Comparison of ENCODE assay signal across 9 mouse cellular contexts in genomic region chr5:137631591-137631990, GRCm38 (mm10). TPM values are rescaled to one million over a fixed set of nuclear protein-coding genes. Genes with fewer than 3 reads are reported as not detected.
A peak's percentile ranks its signal among the peaks of the same experiment; 100 is the strongest.
DNase-seq lines count a peak whose midpoint lies in the region; ATAC-seq and TF ChIP-seq lines count a peak whose summit lies in the region.
"Had no signal": no experiment of that assay in that cellular context is flagged by ENCODE, and none has a peak within 500 bp of the region (broad histone marks: within the 10 kb centered on the region; RNA-seq: fewer than 3 reads in every experiment).

No protein-coding gene starts in this region.

- WGBS in heart, embryonic 14.5 days = 52% methylated on average over 4 of the region's 4 CpGs
- WGBS in heart, postnatal 0 days = 39% methylated on average over 4 of the region's 4 CpGs
- 17% methylated on average over 4 of the region's 4 CpGs for WGBS in liver, embryonic 16.5 days (ENCODE audit: insufficient replicate concordance)

- no peak overlapping the region for H3K4me3 ChIP-seq in heart, embryonic 14.5 days (ENCODE audit: control insufficient read depth in 1 of 2, insufficient read depth in 1 of 2, low read depth in 1 of 2, low read length in 2 of 2)
- peak overlapping the region; percentile 99 for H3K4me3 ChIP-seq in E14TG2a.4 (replicated peaks; ENCODE audit: low read length)
- H3K4me3 ChIP-seq in heart, postnatal 0 days (ENCODE audit: low read depth, low read length) = peak overlapping the region; percentile 79; the same call in 1 of the 2 replicates
- peak overlapping the region; percentile 78 for H3K4me3 ChIP-seq in liver, embryonic 16.5 days (ENCODE audit: low read depth, low read length)

- H3K9me3 ChIP-seq in heart, embryonic 14.5 days (ENCODE audit: control insufficient read depth, low read length) = no peaks in the 10 kb centered on the region
- H3K9me3 ChIP-seq in E14TG2a.4 (ENCODE audit: low read length) = no peaks in the 10 kb centered on the region
- no peaks in the 10 kb centered on the region for H3K9me3 ChIP-seq in heart, postnatal 0 days (replicated peaks; ENCODE audit: control insufficient read depth, low read length)
- no peaks in the 10 kb centered on the region for H3K9me3 ChIP-seq in liver, embryonic 16.5 days (replicated peaks; ENCODE audit: control insufficient read depth, low read length)

- no peaks in the 10 kb centered on the region for H3K27me3 ChIP-seq in heart, embryonic 14.5 days (ENCODE audit: control insufficient read depth, insufficient read depth, low read length)
- no peaks in the 10 kb centered on the region for H3K27me3 ChIP-seq in E14TG2a.4 (ENCODE audit: insufficient read depth, low read length)
- no peaks in the 10 kb centered on the region for H3K27me3 ChIP-seq in heart, postnatal 0 days (ENCODE audit: control insufficient read depth, insufficient read depth, low read length)
- no peaks in the 10 kb centered on the region for H3K27me3 ChIP-seq in liver, embryonic 16.5 days (ENCODE audit: control insufficient read depth, insufficient read depth, low read depth, low read length)
- H3K27me3 ChIP-seq: Patski had no signal

- TF ChIP-seq CTCF in E14TG2a.4 (conservative IDR thresholded peaks at IDR 0.05; ENCODE audit: low read length) = no peak
- no peak for TF ChIP-seq CTCF in heart, postnatal 0 days (IDR thresholded peaks at IDR 0.05; ENCODE audit: low read depth)

- H3K27ac ChIP-seq in heart, embryonic 14.5 days (replicated peaks in 1 of 2; ENCODE audit: control insufficient read depth in 1 of 2, insufficient read depth in 1 of 2, low read depth in 2 of 2, low read length in 2 of 2) = peak overlapping the region; percentile 65 to 70
- H3K27ac ChIP-seq in heart, postnatal 0 days (ENCODE audit: low read depth) = peak overlapping the region; percentile 88
- peak overlapping the region; percentile 77 for H3K27ac ChIP-seq in liver, embryonic 16.5 days (ENCODE audit: low read length)

- no peak for TF ChIP-seq EP300 in heart, postnatal 0 days (IDR thresholded peaks at IDR 0.05; ENCODE audit: low read depth)

- ATAC-seq in heart, embryonic 14.5 days (ENCODE audit: insufficient number of reproducible peaks, insufficient read depth, low FRiP score, low read depth) = no peak
- no peak for ATAC-seq in heart, postnatal 0 days (ENCODE audit: insufficient read depth, low read depth)
- ATAC-seq in liver, embryonic 16.5 days (ENCODE audit: low read depth) = no peak
- ATAC-seq in megakaryocyte progenitor cell, adult 5-6 weeks (replicated peaks; ENCODE audit: poor library complexity) = no peak
- ATAC-seq in activated CD4-positive, CD25-positive, alpha-beta regulatory T cell, adult 4 months = no peak
- ATAC-seq: Patski had no signal

- H3K4me2 ChIP-seq in heart, embryonic 14.5 days (ENCODE audit: low read length) = peak overlapping the region; percentile 96
- H3K4me2 ChIP-seq in heart, postnatal 0 days (ENCODE audit: low read depth, low read length) = peak overlapping the region; percentile 92; the same call in 1 of the 2 replicates
- H3K4me2 ChIP-seq in liver, embryonic 16.5 days (ENCODE audit: low read depth, low read length) = peak overlapping the region; percentile 92

- peaks cover 21 to 29% of the 10 kb centered on the region in 2 experiments for H3K4me1 ChIP-seq in heart, embryonic 14.5 days (ENCODE audit: control insufficient read depth in 2 of 2, insufficient read depth in 2 of 2, low read length in 2 of 2)
- H3K4me1 ChIP-seq in E14TG2a.4 (replicated peaks; ENCODE audit: low read depth, low read length) = peaks cover 86% of the 10 kb centered on the region
- H3K4me1 ChIP-seq in heart, postnatal 0 days (ENCODE audit: control insufficient read depth, insufficient read depth) = peaks cover 23% of the 10 kb centered on the region
- peaks cover 31% of the 10 kb centered on the region for H3K4me1 ChIP-seq in liver, embryonic 16.5 days (ENCODE audit: control insufficient read depth, low read depth, low read length)

- intact Hi-C loops in heart, postnatal 14 days (cut with DNase I) = loop anchor here (5.0 kb wide), 2 partner anchors 99 to 114 kb away; partner anchors contain the start of genes Epo, Gigyf1 and Gnb2

- H3K36me3 ChIP-seq in heart, embryonic 14.5 days (ENCODE audit: control insufficient read depth, insufficient read depth, low read length) = peaks cover 44% of the 10 kb centered on the region
- H3K36me3 ChIP-seq in E14TG2a.4 (ENCODE audit: insufficient read depth, low read length) = peaks cover 51% of the 10 kb centered on the region
- peaks cover 38% of the 10 kb centered on the region for H3K36me3 ChIP-seq in heart, postnatal 0 days (replicated peaks; ENCODE audit: control insufficient read depth, insufficient read depth, low read length)
- peaks cover 15% of the 10 kb centered on the region for H3K36me3 ChIP-seq in liver, embryonic 16.5 days (ENCODE audit: control insufficient read depth, insufficient read depth)

- no peak for DNase-seq in heart, postnatal 14 days
- DNase-seq in heart, postnatal 0 days (ENCODE audit: low spot score) = no peak
- no peak for DNase-seq in thymus, postnatal 10 days (ENCODE audit: low spot score in 2 of 2)

- H3K9ac ChIP-seq in heart, embryonic 14.5 days (ENCODE audit: low read length) = peak overlapping the region; percentile 25; the same call in 1 of the 2 replicates
- H3K9ac ChIP-seq in heart, postnatal 0 days (replicated peaks; ENCODE audit: low read depth, low read length) = peak overlapping the region; percentile 70; the same call in 1 of the 2 replicates
- H3K9ac ChIP-seq in liver, embryonic 16.5 days (ENCODE audit: low read depth, low read length) = peak overlapping the region; percentile 30; the same call in 1 of the 2 replicates

RNA-seq across cellular contexts. Expression of gene Gm20605, which starts 2.6 kb away (rescaled TPM):
- polyA plus RNA-seq in heart, embryonic 14.5 days (2014; fragmentation: Nextera tagmentation; extraction: Ambion mirVana) = 5.2 and 5.6 TPM in 2 replicates
- total RNA-seq in heart, postnatal 14 days (2021) = 1 to 10 TPM; 6.6 to 8.5 TPM
- total RNA-seq in heart, postnatal 0 days (2014; rRNA removed; ENCODE audit: low replicate concordance) = 1.6 and 5.3 TPM in 2 replicates
- 1.8 and 2.5 TPM in 2 replicates for polyA plus RNA-seq in heart, postnatal 0 days (2015; fragmentation: Nextera tagmentation; extraction: Ambion mirVana)
- 5.2 and 6.1 TPM in 2 replicates for polyA plus RNA-seq in liver, embryonic 16.5 days (2015; fragmentation: Nextera tagmentation; extraction: Ambion mirVana)
- 5.5 and 8.3 TPM in 2 replicates for total RNA-seq in megakaryocyte progenitor cell, adult 5-6 weeks (2015)
- total RNA-seq in megakaryocyte progenitor cell, adult 5-6 weeks (2017) = 4.3 and 8.0 TPM in 2 replicates
- 10 to 100 TPM in 1 of 2 experiments, 1 to 10 TPM in 1; 8.1 to 10.2 TPM for polyA plus RNA-seq in activated CD4-positive, CD25-positive, alpha-beta regulatory T cell, adult 4 months (2017; shearing (Covaris generic))

RNA-seq across cellular contexts. Expression of gene Lrch4, which starts 2.7 kb away (rescaled TPM):
- 22.7 and 23.9 TPM in 2 replicates for polyA plus RNA-seq in heart, embryonic 14.5 days (2014; fragmentation: Nextera tagmentation; extraction: Ambion mirVana)
- 10 to 100 TPM; 22.6 to 23.0 TPM for total RNA-seq in heart, postnatal 14 days (2021)
- total RNA-seq in heart, postnatal 0 days (2014; rRNA removed; ENCODE audit: low replicate concordance) = 12.7 and 19.7 TPM in 2 replicates
- 15.9 and 17.8 TPM in 2 replicates for polyA plus RNA-seq in heart, postnatal 0 days (2015; fragmentation: Nextera tagmentation; extraction: Ambion mirVana)
- 25.1 and 26.8 TPM in 2 replicates for polyA plus RNA-seq in liver, embryonic 16.5 days (2015; fragmentation: Nextera tagmentation; extraction: Ambion mirVana)
- 37.8 and 38.0 TPM in 2 replicates for total RNA-seq in megakaryocyte progenitor cell, adult 5-6 weeks (2015)
- 27.3 and 29.5 TPM in 2 replicates for total RNA-seq in megakaryocyte progenitor cell, adult 5-6 weeks (2017)
- polyA plus RNA-seq in activated CD4-positive, CD25-positive, alpha-beta regulatory T cell, adult 4 months (2017; shearing (Covaris generic)) = 10 to 100 TPM; 61.6 to 68.6 TPM

RNA-seq across cellular contexts. Expression of gene Fbxo24, which starts 2.8 kb away (rescaled TPM):
- 0.20 TPM in 1 of 2 replicates, not detected in the other for polyA plus RNA-seq in heart, embryonic 14.5 days (2014; fragmentation: Nextera tagmentation; extraction: Ambion mirVana)
- total RNA-seq in heart, postnatal 14 days (2021) = under 1 TPM; 0.27 to 0.43 TPM
- 0.65 TPM in 1 of 2 replicates, not detected in the other for total RNA-seq in heart, postnatal 0 days (2014; rRNA removed; ENCODE audit: low replicate concordance)
- polyA plus RNA-seq in heart, postnatal 0 days (2015; fragmentation: Nextera tagmentation; extraction: Ambion mirVana) = 0.11 and 0.16 TPM in 2 replicates
- polyA plus RNA-seq in liver, embryonic 16.5 days (2015; fragmentation: Nextera tagmentation; extraction: Ambion mirVana) = 0.07 and 0.13 TPM in 2 replicates
- total RNA-seq in megakaryocyte progenitor cell, adult 5-6 weeks (2015) = not detected in 2 replicates
- 0.21 TPM in 1 of 2 replicates, not detected in the other for total RNA-seq in megakaryocyte progenitor cell, adult 5-6 weeks (2017)
- polyA plus RNA-seq in activated CD4-positive, CD25-positive, alpha-beta regulatory T cell, adult 4 months (2017; shearing (Covaris generic)) = under 1 TPM in 1 of 2 experiments, not detected in 1; 0.33 TPM

RNA-seq across cellular contexts. Expression of gene Sap25, which starts 9.5 kb away (rescaled TPM):
- polyA plus RNA-seq in heart, embryonic 14.5 days (2014; fragmentation: Nextera tagmentation; extraction: Ambion mirVana) = 4.3 and 4.6 TPM in 2 replicates
- 1 to 10 TPM; 4.2 to 4.4 TPM for total RNA-seq in heart, postnatal 14 days (2021)
- total RNA-seq in heart, postnatal 0 days (2014; rRNA removed; ENCODE audit: low replicate concordance) = 10.4 TPM in 1 of 2 replicates, not detected in the other
- polyA plus RNA-seq in heart, postnatal 0 days (2015; fragmentation: Nextera tagmentation; extraction: Ambion mirVana) = 1.5 and 2.8 TPM in 2 replicates
- polyA plus RNA-seq in liver, embryonic 16.5 days (2015; fragmentation: Nextera tagmentation; extraction: Ambion mirVana) = 4.5 and 6.7 TPM in 2 replicates
- total RNA-seq in megakaryocyte progenitor cell, adult 5-6 weeks (2015) = 24.9 and 29.5 TPM in 2 replicates
- total RNA-seq in megakaryocyte progenitor cell, adult 5-6 weeks (2017) = 14.2 and 18.0 TPM in 2 replicates
- 10 to 100 TPM; 30.0 to 32.3 TPM for polyA plus RNA-seq in activated CD4-positive, CD25-positive, alpha-beta regulatory T cell, adult 4 months (2017; shearing (Covaris generic))

RNA-seq across cellular contexts. Expression of gene Irs3, which starts 13.9 kb away (rescaled TPM):
- 0.11 TPM in 2 replicates for polyA plus RNA-seq in heart, embryonic 14.5 days (2014; fragmentation: Nextera tagmentation; extraction: Ambion mirVana)
- under 1 TPM; 0.15 to 0.57 TPM for total RNA-seq in heart, postnatal 14 days (2021)
- total RNA-seq in heart, postnatal 0 days (2014; rRNA removed; ENCODE audit: low replicate concordance) = 7.6 TPM in 1 of 2 replicates, not detected in the other
- 0.08 and 0.23 TPM in 2 replicates for polyA plus RNA-seq in heart, postnatal 0 days (2015; fragmentation: Nextera tagmentation; extraction: Ambion mirVana)
- 0.15 TPM in 1 of 2 replicates, not detected in the other for polyA plus RNA-seq in liver, embryonic 16.5 days (2015; fragmentation: Nextera tagmentation; extraction: Ambion mirVana)
- total RNA-seq in megakaryocyte progenitor cell, adult 5-6 weeks (2015) = not detected in 2 replicates
- not detected in 2 replicates for total RNA-seq in megakaryocyte progenitor cell, adult 5-6 weeks (2017)
- polyA plus RNA-seq in activated CD4-positive, CD25-positive, alpha-beta regulatory T cell, adult 4 months (2017; shearing (Covaris generic)) = not detected

Comparison
In these comparisons a context has a peak if more than half of its experiments do, and no peak if none do; other contexts are left out.
1. H3K4me3 ChIP-seq: peak in E14TG2a.4 (single experiment), heart, postnatal 0 days (single experiment) and liver, embryonic 16.5 days (single experiment); none in heart, embryonic 14.5 days (0 of 2).
2. Peak in every context shown above with its lines, with median percentiles within 50 percentile points of each other: H3K27ac ChIP-seq, H3K4me2 ChIP-seq and H3K9ac ChIP-seq.